In the genomic region with DNA sequence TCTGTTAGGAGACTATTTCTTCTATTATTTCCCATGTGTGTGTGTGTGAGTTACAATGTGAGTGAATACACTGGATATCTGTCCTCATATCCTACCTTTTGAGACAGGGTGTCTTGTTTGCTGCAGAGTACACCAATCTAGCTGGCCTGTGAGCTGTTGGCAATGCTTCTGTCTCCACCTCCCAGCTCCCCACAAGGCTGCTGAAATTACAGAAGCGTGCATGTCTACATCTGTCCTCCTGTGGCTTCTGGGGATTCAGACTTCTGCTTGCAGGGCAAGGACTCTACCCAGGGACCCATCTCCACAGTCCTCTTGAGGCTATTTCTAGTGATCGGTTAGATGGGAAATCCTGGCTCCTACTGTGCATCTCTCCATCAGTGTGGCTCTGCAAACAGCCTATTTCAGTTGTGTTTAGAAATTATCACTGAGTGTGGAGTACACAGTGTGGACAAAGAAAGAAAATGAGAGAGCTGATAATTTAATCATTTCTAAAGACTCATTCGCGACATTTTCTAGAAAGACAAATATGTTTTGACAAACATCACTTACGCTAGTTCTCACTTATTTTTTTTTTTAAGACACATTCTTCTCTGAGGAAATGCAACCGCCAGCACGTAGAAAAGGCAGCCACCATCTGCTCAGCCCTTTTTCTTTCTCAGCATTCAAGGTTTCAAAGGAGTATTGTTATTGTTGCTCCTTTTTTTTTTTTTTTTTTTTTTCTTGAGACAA, we compare ENCODE assay signal across 28 mouse cellular contexts.
DNase-seq lines count a peak whose midpoint lies in the region; ATAC-seq and TF ChIP-seq lines count a peak whose summit lies in the region.
"Had no signal": no experiment of that assay in that cellular context is flagged by ENCODE, and none has a peak within 500 bp of the region (broad histone marks: within the 10 kb centered on the region; RNA-seq: fewer than 3 reads in every experiment).

No protein-coding gene starts in this region.

- 0 out of 2 replicates have a peak overlapping the region, but pooled peaks have one; percentile 14 for H3K27ac ChIP-seq in hindbrain, embryonic 14.5 days
- no peak overlapping the region; the same call in 1 of the 2 replicates for H3K27ac ChIP-seq in hindbrain, embryonic 13.5 days
- H3K27ac ChIP-seq in midbrain, embryonic 11.5 days (ENCODE audit: low read depth, low read length): no peak overlapping the region
- H3K27ac ChIP-seq in midbrain, embryonic 16.5 days (ENCODE audit: low read length): no peak overlapping the region
- H3K27ac ChIP-seq in forebrain, postnatal 0 days (ENCODE audit: low read depth, low read length): peak overlapping the region; percentile 64
- H3K27ac ChIP-seq: embryonic facial prominence, embryonic 13.5 days; hindbrain, embryonic 12.5 days; limb, embryonic 13.5 days; liver, embryonic 12.5 days had no signal

- H3K4me2 ChIP-seq in hindbrain, embryonic 14.5 days (replicated peaks): no peak overlapping the region
- no peak overlapping the region for H3K4me2 ChIP-seq in hindbrain, embryonic 13.5 days
- H3K4me2 ChIP-seq in midbrain, embryonic 11.5 days: no peak overlapping the region
- H3K4me2 ChIP-seq in midbrain, embryonic 16.5 days (ENCODE audit: low read length): no peak overlapping the region
- no peak overlapping the region for H3K4me2 ChIP-seq in forebrain, postnatal 0 days (ENCODE audit: low read depth)
- H3K4me2 ChIP-seq: embryonic facial prominence, embryonic 13.5 days; heart, embryonic 12.5 days; hindbrain, embryonic 12.5 days; limb, embryonic 13.5 days; liver, embryonic 12.5 days had no signal

- WGBS in hindbrain, embryonic 14.5 days: 58% methylated on average over 7 of the region's 7 CpGs
- 64% methylated on average over 7 of the region's 7 CpGs for WGBS in hindbrain, embryonic 13.5 days
- 74% methylated on average over 7 of the region's 7 CpGs for WGBS in midbrain, embryonic 11.5 days
- WGBS in midbrain, embryonic 16.5 days: 58% methylated on average over 7 of the region's 7 CpGs
- 27% methylated on average over 7 of the region's 7 CpGs for WGBS in forebrain, postnatal 0 days

- no peak for TF ChIP-seq CTCF in brain, embryonic 14.5 days (IDR thresholded peaks at IDR 0.05; ENCODE audit: borderline replicate concordance, extremely low read depth, insufficient read depth, insufficient read length)
- no peak for TF ChIP-seq CTCF in forebrain, postnatal 0 days (IDR thresholded peaks at IDR 0.05; ENCODE audit: low read depth)

- DNase-seq in hindbrain, embryonic 14.5 days (ENCODE audit: low spot score): no peak
- DNase-seq in midbrain, embryonic 11.5 days (ENCODE audit: low spot score, missing footprints): peak; percentile 65
- DNase-seq in brain, embryonic 14.5 days (ENCODE audit: low read depth): peak; percentile 76
- DNase-seq in forebrain, postnatal 0 days: peak; percentile 52
- DNase-seq in cerebellum, adult 18-20 months: no peak
- DNase-seq: adrenal gland, adult 2 months; cerebellum, adult 8-10 months; cerebellum, postnatal 36 days; embryo, embryonic 11 days; gastrocnemius, postnatal 10 days; heart, adult 18-20 months; heart, postnatal 10 days; kidney, adult 9 months; kidney, postnatal 14 days; lung, adult 18-20 months; lung, postnatal 10 days; retina, postnatal 1 day; right cerebral cortex, postnatal 4 days; thymus, postnatal 25 days had no signal

- H3K4me1 ChIP-seq in hindbrain, embryonic 14.5 days (replicated peaks; ENCODE audit: control insufficient read depth, insufficient read depth, low read length): no peaks in the 10 kb centered on the region
- H3K4me1 ChIP-seq in hindbrain, embryonic 13.5 days (replicated peaks): 0 out of 2 replicates have a peak, but pooled peaks cover 5% of the 10 kb centered on the region
- H3K4me1 ChIP-seq in midbrain, embryonic 11.5 days (ENCODE audit: control insufficient read depth, insufficient read depth, low read length): 0 out of 2 replicates have a peak, but pooled peaks cover 3% of the 10 kb centered on the region
- H3K4me1 ChIP-seq in midbrain, embryonic 16.5 days (ENCODE audit: control insufficient read depth, insufficient read depth, low read length): 0 out of 2 replicates have a peak, but pooled peaks cover 3% of the 10 kb centered on the region
- H3K4me1 ChIP-seq in forebrain, postnatal 0 days (ENCODE audit: insufficient read depth): 0 out of 2 replicates have a peak, but pooled peaks cover 4% of the 10 kb centered on the region
- H3K4me1 ChIP-seq: embryonic facial prominence, embryonic 13.5 days; heart, embryonic 12.5 days; hindbrain, embryonic 12.5 days; limb, embryonic 13.5 days; liver, embryonic 12.5 days had no signal

- TF ChIP-seq POLR2A in brain, embryonic 14.5 days (IDR thresholded peaks at IDR 0.05; ENCODE audit: borderline replicate concordance, extremely low read depth, insufficient read depth, insufficient read length, poor library complexity, severe bottlenecking): no peak

- H3K9ac ChIP-seq in hindbrain, embryonic 14.5 days: no peak overlapping the region
- H3K9ac ChIP-seq in hindbrain, embryonic 13.5 days: no peak overlapping the region
- H3K9ac ChIP-seq in midbrain, embryonic 11.5 days (ENCODE audit: low read length): no peak overlapping the region
- no peak overlapping the region for H3K9ac ChIP-seq in midbrain, embryonic 16.5 days (ENCODE audit: low read depth, low read length)
- no peak overlapping the region for H3K9ac ChIP-seq in forebrain, postnatal 0 days
- H3K9ac ChIP-seq: embryonic facial prominence, embryonic 13.5 days; heart, embryonic 12.5 days; hindbrain, embryonic 12.5 days; limb, embryonic 13.5 days; liver, embryonic 12.5 days had no signal

- no peaks in the 10 kb centered on the region for H3K36me3 ChIP-seq in hindbrain, embryonic 14.5 days (replicated peaks; ENCODE audit: control insufficient read depth, insufficient read depth)
- peaks cover 4% of the 10 kb centered on the region for H3K36me3 ChIP-seq in hindbrain, embryonic 13.5 days
- H3K36me3 ChIP-seq in midbrain, embryonic 11.5 days (ENCODE audit: control insufficient read depth, insufficient read depth, low read length): no peaks in the 10 kb centered on the region
- no peaks in the 10 kb centered on the region for H3K36me3 ChIP-seq in midbrain, embryonic 16.5 days (ENCODE audit: control insufficient read depth, insufficient read depth, low read length)
- H3K36me3 ChIP-seq in forebrain, postnatal 0 days (ENCODE audit: insufficient read depth): no peaks in the 10 kb centered on the region
- H3K36me3 ChIP-seq: embryonic facial prominence, embryonic 13.5 days; hindbrain, embryonic 12.5 days; limb, embryonic 13.5 days; liver, embryonic 12.5 days had no signal

- H3K4me3 ChIP-seq in hindbrain, embryonic 14.5 days (replicated peaks; ENCODE audit: low read length): no peak overlapping the region
- H3K4me3 ChIP-seq in hindbrain, embryonic 13.5 days: no peak overlapping the region
- no peak overlapping the region for H3K4me3 ChIP-seq in midbrain, embryonic 11.5 days (ENCODE audit: low read depth, low read length)
- no peak overlapping the region for H3K4me3 ChIP-seq in midbrain, embryonic 16.5 days (ENCODE audit: low read depth, low read length)
- no peak overlapping the region for H3K4me3 ChIP-seq in forebrain, postnatal 0 days (ENCODE audit: low read depth, low read length)
- H3K4me3 ChIP-seq: embryonic facial prominence, embryonic 13.5 days; erythroblast, embryonic 14.5 days; heart, embryonic 12.5 days; hindbrain, embryonic 12.5 days; limb, embryonic 13.5 days; liver, embryonic 12.5 days had no signal

- no peak for ATAC-seq in hindbrain, embryonic 14.5 days (ENCODE audit: low FRiP score)
- ATAC-seq in hindbrain, embryonic 13.5 days (ENCODE audit: low FRiP score): no peak
- ATAC-seq in midbrain, embryonic 11.5 days (ENCODE audit: low FRiP score): no peak
- no peak for ATAC-seq in midbrain, embryonic 16.5 days
- ATAC-seq in forebrain, postnatal 0 days: peak; percentile 80
- ATAC-seq: intestine, embryonic 16.5 days; liver, embryonic 12.5 days had no signal

- H3K27me3 ChIP-seq in hindbrain, embryonic 14.5 days (ENCODE audit: control insufficient read depth, insufficient read depth, low read length): no peaks in the 10 kb centered on the region
- H3K27me3 ChIP-seq in hindbrain, embryonic 13.5 days: no peaks in the 10 kb centered on the region
- no peaks in the 10 kb centered on the region for H3K27me3 ChIP-seq in midbrain, embryonic 11.5 days (ENCODE audit: control insufficient read depth, insufficient read depth, low read length)
- no peaks in the 10 kb centered on the region for H3K27me3 ChIP-seq in midbrain, embryonic 16.5 days (ENCODE audit: control insufficient read depth, insufficient read depth, low read depth, low read length)
- H3K27me3 ChIP-seq in forebrain, postnatal 0 days (ENCODE audit: insufficient read depth, low read length): no peaks in the 10 kb centered on the region
- H3K27me3 ChIP-seq: embryonic facial prominence, embryonic 13.5 days; heart, embryonic 12.5 days; hindbrain, embryonic 12.5 days; liver, embryonic 12.5 days had no signal

- H3K9me3 ChIP-seq in hindbrain, embryonic 14.5 days (ENCODE audit: control insufficient read depth, low read length): no peaks in the 10 kb centered on the region
- no peaks in the 10 kb centered on the region for H3K9me3 ChIP-seq in hindbrain, embryonic 13.5 days
- H3K9me3 ChIP-seq in midbrain, embryonic 11.5 days (ENCODE audit: control insufficient read depth, low read length): no peaks in the 10 kb centered on the region
- H3K9me3 ChIP-seq in midbrain, embryonic 16.5 days (replicated peaks; ENCODE audit: control insufficient read depth, low read length, poor library complexity, severe bottlenecking): no peaks in the 10 kb centered on the region
- no peaks in the 10 kb centered on the region for H3K9me3 ChIP-seq in forebrain, postnatal 0 days (ENCODE audit: low read length)
- H3K9me3 ChIP-seq: heart, embryonic 12.5 days; hindbrain, embryonic 12.5 days; limb, embryonic 13.5 days; liver, embryonic 12.5 days had no signal

Comparison
In these comparisons a context has a peak if more than half of its experiments do, and no peak if none do; other contexts are left out.
1. H3K27ac ChIP-seq: peak in hindbrain, embryonic 14.5 days (single experiment) and forebrain, postnatal 0 days (single experiment); none in hindbrain, embryonic 13.5 days (single experiment), midbrain, embryonic 11.5 days (single experiment) and midbrain, embryonic 16.5 days (single experiment).
2. DNase-seq: peak in midbrain, embryonic 11.5 days (single experiment), brain, embryonic 14.5 days (single experiment) and forebrain, postnatal 0 days (single experiment); none in hindbrain, embryonic 14.5 days (single experiment) and cerebellum, adult 18-20 months (0 of 2).